Mouse (Mus musculus) liver, adult 2 months (tissue): ENCODE results near the gene Stk16. TPM values are rescaled to one million over a fixed set of nuclear protein-coding genes. Genes with fewer than 3 reads are reported as not detected.
A peak's percentile ranks its signal among the peaks of the same experiment; 100 is the strongest.

Source experiments
- DNase-seq: peaks from one replicate; pipeline ENCODE4 v3.0.0-alpha.2; 2011; ENCODE audit warnings: low read depth, low spot score; ENCODE audit errors: extremely low read depth
- H3K27ac ChIP-seq: fragments of 200-500 bp; replicated peaks from 2 replicates; pipeline ENCODE4 v1.5.1; 2012; ENCODE audit warnings: low read depth, mild to moderate bottlenecking, control low read depth, inconsistent platforms, low read length; ENCODE audit not compliant: insufficient read depth
- H3K27me3 ChIP-seq: fragments of 200-500 bp; 2 replicates; pipeline ENCODE4 v1.6.1; 2012; ENCODE audit warnings: mild to moderate bottlenecking, moderate library complexity, low read length, inconsistent platforms; ENCODE audit not compliant: control insufficient read depth, insufficient read depth
- H3K36me3 ChIP-seq: fragments of 200-500 bp; 2 replicates; pipeline ENCODE4 v1.6.1; 2012; ENCODE audit warnings: low read length, inconsistent platforms; ENCODE audit not compliant: control insufficient read depth, insufficient read depth
- H3K4me1 ChIP-seq: fragments of 200-500 bp; 2 replicates; pipeline ENCODE4 v1.6.1; 2011; ENCODE audit warnings: low read length; ENCODE audit not compliant: control insufficient read depth, insufficient read depth
- H3K4me3 ChIP-seq: fragments of 200-500 bp; 2 replicates; pipeline ENCODE4 v1.5.1; 2011; ENCODE audit warnings: low read depth, mild to moderate bottlenecking, control low read depth, low read length, moderate library complexity; ENCODE audit not compliant: insufficient read depth
- H3K79me2 ChIP-seq: fragments of 200-500 bp; 2 replicates; pipeline ENCODE4 v1.6.1; 2012; ENCODE audit warnings: inconsistent platforms, mild to moderate bottlenecking, low read length, moderate library complexity; ENCODE audit not compliant: control insufficient read depth, insufficient read depth
- H3K9ac ChIP-seq: fragments of 200-500 bp; 2 replicates; pipeline ENCODE4 v1.6.1; 2012; ENCODE audit warnings: low read depth, mild to moderate bottlenecking, control low read depth, inconsistent platforms, low read length
- CTCF ChIP-seq: fragments of 200-500 bp; IDR thresholded peaks from 2 replicates; pipeline ENCODE4 v1.5.1; 2011; ENCODE audit warnings: low read depth, low read length, control low read depth
- POLR2A ChIP-seq: fragments of 200-500 bp; IDR thresholded peaks from 2 replicates; pipeline ENCODE4 v1.6.1; 2011; ENCODE audit warnings: low read length, control low read depth; ENCODE audit not compliant: insufficient read depth; ENCODE audit errors: extremely low read depth
- WGBS: fragments of 180-500 bp; shearing (Covaris S2); methylation state at CpG from one replicate; pipeline ENCODE4 v1.1.7; 2018; 5-methylcytosine and 5-hydroxymethylcytosine counted together
- polyA plus RNA-seq: library from polyadenylated mRNA; depleted of rRNA; stranded (reverse); fragments of >200 nt; gene quantifications from 2 replicates; pipeline ENCODE4 v1.2.3, GENCODE M21; 2012
- total RNA-seq: library from RNA; depleted of rRNA; stranded (reverse); fragments of >200 nt; gene quantifications from 2 replicates; pipeline ENCODE4 v1.2.3, GENCODE M21; 2014

Gene Stk16
- total and polyA plus RNA-seq, 2 experiments = 57.3 to 221 TPM

GRCm38 (mm10) chr1:75187914-75188483 is 22.6 kb upstream of the Stk16 start:
- H3K27me3 ChIP-seq = no peaks in the 10 kb centered on the region
- WGBS = 89% methylated on average over 2 of the region's 2 CpGs
- no peak for DNase-seq

GRCm38 (mm10) chr1:75190577-75190976 is 20.1 kb upstream of the Stk16 start:
- peaks cover 16% of the 10 kb centered on the region; the same call in 1 of the 2 replicates for H3K79me2 ChIP-seq
- peaks cover 13% of the 10 kb centered on the region for H3K4me1 ChIP-seq
- DNase-seq = no peak
- H3K36me3 ChIP-seq = peaks cover 21% of the 10 kb centered on the region
- WGBS = 24% methylated on average over 2 of the region's 2 CpGs
- H3K27ac ChIP-seq = no peak overlapping the region
- peak overlapping the region; percentile 93 for H3K9ac ChIP-seq
- no peaks in the 10 kb centered on the region for H3K27me3 ChIP-seq
- TF ChIP-seq POLR2A (no peak), CTCF (no peak)
- H3K4me3 ChIP-seq = no peak overlapping the region

More at GRCm38 (mm10) chr1:75187914-75188483, 22.6 kb upstream of the Stk16 start:
- H3K36me3 ChIP-seq = peaks cover 25% of the 10 kb centered on the region
- peaks cover 16% of the 10 kb centered on the region; the same call in 1 of the 2 replicates for H3K79me2 ChIP-seq
- H3K9ac ChIP-seq = no peak overlapping the region
- TF ChIP-seq POLR2A (no peak), CTCF (no peak)
- peaks cover 13% of the 10 kb centered on the region for H3K4me1 ChIP-seq
- no peak overlapping the region for H3K27ac ChIP-seq
- no peak overlapping the region for H3K4me3 ChIP-seq

- peak overlapping the region; percentile 93 for H3K9ac ChIP-seq
- WGBS = 34% methylated on average over 5 of the region's 5 CpGs
- peak overlapping the region; percentile 87 for H3K4me3 ChIP-seq
- peaks cover 16% of the 10 kb centered on the region; the same call in 1 of the 2 replicates for H3K79me2 ChIP-seq
- no peaks in the 10 kb centered on the region for H3K27me3 ChIP-seq
- no peak for DNase-seq
- peaks cover 13% of the 10 kb centered on the region for H3K4me1 ChIP-seq
- peak overlapping the region; percentile 79 for H3K27ac ChIP-seq
- TF ChIP-seq CTCF = no peak
- TF ChIP-seq POLR2A = no peak
- peaks cover 28% of the 10 kb centered on the region for H3K36me3 ChIP-seq
These were observed 19.4 kb upstream of the Stk16 start for GRCm38 (mm10) chr1:75191258-75191621.

GRCm38 (mm10) chr1:75191622-75192402 is 18.8 kb upstream of the Stk16 start, which contains the start of the genes Ankzf1 and Atg9a:
Ankzf1 (plus strand) TSS chr1:75192151.
Atg9a (minus strand) TSS chr1:75192196.
- Histone ChIP-seq H3K36me3 (peaks cover 30% of the 10 kb centered on the region), H3K4me3 (peak within 1 kb of the TSS; percentile 87), H3K27ac (peak within 1 kb of the TSS; percentile 93), H3K9ac (peak within 1 kb of the TSS; percentile 93), H3K27me3 (no peaks in the 10 kb centered on the region), H3K4me1 (peaks cover 13% of the 10 kb centered on the region), H3K79me2 (peaks cover 16% of the 10 kb centered on the region; the same call in 1 of the 2 replicates)
- WGBS = under 1% methylated on average over 56 of the region's 56 CpGs
- DNase-seq = peak; percentile 97
- TF ChIP-seq CTCF (no peak), POLR2A (peak; percentile 70)

- Histone ChIP-seq H3K4me1 (peaks cover 13% of the 10 kb centered on the region), H3K36me3 (peaks cover 34% of the 10 kb centered on the region), H3K27me3 (no peaks in the 10 kb centered on the region), H3K27ac (peak overlapping the region; percentile 93), H3K4me3 (peak overlapping the region; percentile 86), H3K79me2 (peaks cover 16% of the 10 kb centered on the region; the same call in 1 of the 2 replicates), H3K9ac (peak overlapping the region; percentile 89)
- under 1% methylated on average over 19 of the region's 19 CpGs for WGBS
- peak; percentile 81 for DNase-seq
- TF ChIP-seq POLR2A = 0 out of 2 replicates have a peak, but pooled peaks have one; percentile 29
- no peak for TF ChIP-seq CTCF
These were observed 18.2 kb upstream of the Stk16 start for GRCm38 (mm10) chr1:75192452-75192851.

- peaks cover 28% of the 10 kb centered on the region for H3K36me3 ChIP-seq
- H3K9ac ChIP-seq = no peak overlapping the region
These were observed 9.4 kb upstream of the Stk16 start for GRCm38 (mm10) chr1:75201236-75201635.

More at GRCm38 (mm10) chr1:75201236-75201635, 9.4 kb upstream of the Stk16 start:
- H3K79me2 ChIP-seq = no peaks in the 10 kb centered on the region
- H3K27ac ChIP-seq = no peak overlapping the region
- H3K4me3 ChIP-seq = no peak overlapping the region
- TF ChIP-seq CTCF = no peak
- TF ChIP-seq POLR2A = no peak
- H3K27me3 ChIP-seq = no peaks in the 10 kb centered on the region
- WGBS = 97% methylated on average over 1 of the region's 1 CpGs
- DNase-seq = no peak
- no peaks in the 10 kb centered on the region for H3K4me1 ChIP-seq
